Mouse (Mus musculus) CH12.LX (cell line): Measurements from ENCODE around the gene Slc22a4.

Experiments used
- BHLHE40 ChIP-seq: IDR thresholded peaks from 2 replicates; pipeline ENCODE4 v1.6.1; 2011; ENCODE audit warnings: mild to moderate bottlenecking, low read depth, low read length, improper control_type of control experiment
- CHD2 ChIP-seq: IDR thresholded peaks from 2 replicates; pipeline ENCODE4 v1.6.1; 2011; ENCODE audit warnings: low read length, improper control_type of control experiment
- CTCF ChIP-seq, 2 experiments: IDR thresholded peaks in 1 of 2; conservative IDR thresholded peaks in 1 of 2; 2 replicates each; pipeline ENCODE4 v1.5.1; 2011 to 2012; ENCODE audit warnings: low read depth in 2 of 2, low read length in 2 of 2, improper control_type of control experiment in 1 of 2, inconsistent platforms in 1 of 2, mild to moderate bottlenecking in 1 of 2, moderate library complexity in 1 of 2
- MAX ChIP-seq: IDR thresholded peaks from 2 replicates; pipeline ENCODE4 v1.6.1; 2011; ENCODE audit warnings: low read length, improper control_type of control experiment
- POLR2A ChIP-seq: IDR thresholded peaks from 2 replicates; pipeline ENCODE4 v1.6.1; 2011; ENCODE audit warnings: low read depth, mild to moderate bottlenecking, improper control_type of control experiment, low read length
- USF2 ChIP-seq: conservative IDR thresholded peaks from 2 replicates; pipeline ENCODE4 v1.6.1; 2011; ENCODE audit warnings: low read depth, low read length, improper control_type of control experiment
- ZC3H11A ChIP-seq: IDR thresholded peaks from 2 replicates; pipeline ENCODE4 v1.6.1; 2012; ENCODE audit warnings: low read depth, mild to moderate bottlenecking, inconsistent platforms, low read length, improper control_type of control experiment
- ZKSCAN1 ChIP-seq: IDR thresholded peaks from 2 replicates; pipeline ENCODE4 v1.6.1; 2012; ENCODE audit warnings: low read depth, inconsistent platforms, low read length, improper control_type of control experiment, borderline replicate concordance

DNA sequence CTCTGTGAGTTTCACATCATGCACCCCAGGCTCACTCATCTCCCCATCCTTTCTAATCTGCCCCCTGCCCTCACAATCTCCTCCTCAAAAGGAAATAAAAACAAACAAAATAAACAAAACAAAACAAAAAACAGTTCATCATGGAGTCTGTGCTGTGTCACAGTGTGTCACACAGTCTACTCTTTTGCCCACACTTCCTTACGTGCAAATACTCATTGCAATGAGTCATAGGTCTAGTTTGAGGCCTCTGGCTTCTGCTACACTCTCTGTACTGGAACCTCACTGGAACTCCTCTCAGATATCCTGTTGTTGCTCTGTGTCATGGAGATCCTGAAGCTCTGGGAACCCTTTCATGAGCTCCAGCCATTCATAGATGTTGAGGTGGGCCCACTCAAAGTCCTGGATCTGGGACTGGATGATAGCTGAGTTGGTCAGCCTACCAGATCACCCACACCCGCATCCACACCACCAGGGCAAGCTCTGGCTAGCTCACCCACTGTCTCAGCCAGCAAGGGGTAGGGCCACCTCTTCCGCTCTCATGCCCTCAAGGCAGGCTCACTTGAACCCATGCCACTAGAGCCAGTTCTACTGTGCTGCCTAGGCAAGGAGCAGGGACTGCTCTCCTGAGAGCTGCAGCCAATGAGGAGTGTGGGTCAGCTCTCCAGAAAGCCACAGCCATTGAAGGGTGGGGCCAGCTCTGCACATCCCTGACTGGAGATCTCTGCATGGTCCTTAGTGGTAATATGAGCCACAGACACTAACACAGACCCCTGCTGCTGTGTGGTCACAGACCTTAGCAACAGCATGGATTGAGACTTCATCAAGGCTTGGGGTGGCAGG is 8.8 kb downstream of the Slc22a4 start:
- TF ChIP-seq POLR2A (no peak), CHD2 (no peak), CTCF (conservative IDR thresholded peaks at IDR 0.05 in 1 of 2, IDR thresholded peaks at IDR 0.05 in 1 of 2; ENCODE audit: low read depth in 2 of 2, low read length in 2 of 2) (no peak), ZC3H11A (no peak), BHLHE40 (no peak), USF2 (no peak), MAX (no peak), ZKSCAN1 (no peak)
